Comparison of ENCODE assay signal across 9 mouse cellular contexts in the genomic region with DNA sequence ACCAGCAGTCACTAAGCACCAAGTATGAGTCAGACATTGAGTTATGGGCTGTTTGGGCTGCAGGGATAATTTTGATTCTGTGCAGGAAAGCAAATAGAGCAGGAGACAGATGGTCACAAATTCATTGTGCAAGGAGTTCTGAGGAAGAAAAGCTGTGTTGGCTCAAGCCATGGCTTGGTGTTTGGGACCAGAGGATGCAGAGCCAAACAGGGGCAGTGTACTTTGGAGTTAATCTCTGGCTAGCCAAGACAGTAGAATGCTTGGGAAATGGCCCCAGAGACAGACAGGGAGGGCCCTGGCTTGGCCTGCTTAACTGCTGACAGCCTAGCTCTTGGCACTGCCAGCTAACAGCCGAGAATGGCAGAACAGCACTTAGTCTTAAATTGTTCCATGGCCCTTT.
DNase-seq lines count a peak whose midpoint lies in the region; ATAC-seq lines count a peak whose summit lies in the region.
"Had no signal": no experiment of that assay in that cellular context is flagged by ENCODE, and none has a peak within 500 bp of the region (broad histone marks: within the 10 kb centered on the region; RNA-seq: fewer than 3 reads in every experiment).

No protein-coding gene starts in this region.

- no peak overlapping the region for H3K4me3 ChIP-seq in liver, embryonic 12.5 days
- H3K4me3 ChIP-seq in midbrain, embryonic 10.5 days: no peak overlapping the region
- no peak overlapping the region for H3K4me3 ChIP-seq in intestine, embryonic 15.5 days (replicated peaks)
- H3K4me3 ChIP-seq: heart, embryonic 13.5 days had no signal

- H3K27me3 ChIP-seq in liver, embryonic 12.5 days (replicated peaks): no peaks in the 10 kb centered on the region
- no peaks in the 10 kb centered on the region for H3K27me3 ChIP-seq in midbrain, embryonic 10.5 days (ENCODE audit: low read depth, poor library complexity, severe bottlenecking)
- H3K27me3 ChIP-seq in intestine, embryonic 15.5 days (replicated peaks): no peaks in the 10 kb centered on the region
- H3K27me3 ChIP-seq: heart, embryonic 13.5 days had no signal

- peak; percentile 1 for DNase-seq in adrenal gland, postnatal 25 days
- no peak for DNase-seq in adrenal gland, adult 2 months
- peak; percentile 62 for DNase-seq in cerebellum, adult 11 months
- DNase-seq in heart, adult 9 months (ENCODE audit: low spot score in 2 of 2): peak; percentile 13 to 35
- peak; percentile 26 to 32 for DNase-seq in left cerebral cortex, postnatal 36 days (ENCODE audit: low spot score in 2 of 2)
- DNase-seq in midbrain, embryonic 10.5 days (ENCODE audit: low spot score): no peak

- no peak overlapping the region for H3K4me2 ChIP-seq in liver, embryonic 12.5 days
- no peak overlapping the region for H3K4me2 ChIP-seq in intestine, embryonic 15.5 days (replicated peaks)
- H3K4me2 ChIP-seq: heart, embryonic 13.5 days had no signal

- no peak overlapping the region for H3K27ac ChIP-seq in liver, embryonic 12.5 days
- no peak overlapping the region for H3K27ac ChIP-seq in midbrain, embryonic 10.5 days (replicated peaks)
- no peak overlapping the region for H3K27ac ChIP-seq in intestine, embryonic 15.5 days
- H3K27ac ChIP-seq: heart, embryonic 13.5 days had no signal

- no peak for ATAC-seq in liver, embryonic 12.5 days
- ATAC-seq in intestine, embryonic 15.5 days: no peak

- no peaks in the 10 kb centered on the region for H3K9me3 ChIP-seq in liver, embryonic 12.5 days (replicated peaks)
- no peaks in the 10 kb centered on the region for H3K9me3 ChIP-seq in midbrain, embryonic 10.5 days (replicated peaks)
- no peaks in the 10 kb centered on the region for H3K9me3 ChIP-seq in intestine, embryonic 15.5 days
- H3K9me3 ChIP-seq: heart, embryonic 13.5 days had no signal

- no peaks in the 10 kb centered on the region for H3K4me1 ChIP-seq in liver, embryonic 12.5 days
- H3K4me1 ChIP-seq in midbrain, embryonic 10.5 days: no peaks in the 10 kb centered on the region
- no peaks in the 10 kb centered on the region for H3K4me1 ChIP-seq in intestine, embryonic 15.5 days (replicated peaks)
- H3K4me1 ChIP-seq: heart, embryonic 13.5 days had no signal

- H3K9ac ChIP-seq in liver, embryonic 12.5 days: no peak overlapping the region
- no peak overlapping the region for H3K9ac ChIP-seq in intestine, embryonic 15.5 days
- H3K9ac ChIP-seq: heart, embryonic 13.5 days had no signal

- 70% methylated on average over 1 of the region's 1 CpGs for WGBS in liver, embryonic 12.5 days (ENCODE audit: insufficient replicate concordance)
- 76% methylated on average over 1 of the region's 1 CpGs for WGBS in midbrain, embryonic 10.5 days
- WGBS in intestine, embryonic 15.5 days: 56% methylated on average over 1 of the region's 1 CpGs

- H3K36me3 ChIP-seq in liver, embryonic 12.5 days: no peaks in the 10 kb centered on the region
- H3K36me3 ChIP-seq in midbrain, embryonic 10.5 days: no peaks in the 10 kb centered on the region
- H3K36me3 ChIP-seq in intestine, embryonic 15.5 days: no peaks in the 10 kb centered on the region
- H3K36me3 ChIP-seq: heart, embryonic 13.5 days had no signal

- intact Hi-C loops in left cerebral cortex, postnatal 36 days (cut with DNase I): no loop called here

Comparison
In these comparisons a context has a peak if more than half of its experiments do, and no peak if none do; other contexts are left out.
1. DNase-seq: peak in adrenal gland, postnatal 25 days (single experiment), cerebellum, adult 11 months (single experiment), heart, adult 9 months (2 of 2) and left cerebral cortex, postnatal 36 days (2 of 2); none in adrenal gland, adult 2 months (single experiment) and midbrain, embryonic 10.5 days (single experiment).